Mouse (Mus musculus) bone marrow, adult 2 months (tissue): ENCODE measurements at regions not wholly inside any gene's neighbourhood (a gene's known extent, or its start where the extent isn't known, plus 50 kb on each side); places are given as distances from the start of the nearest gene placed in this dataset.

ENCODE experiments used
- CTCF ChIP-seq: fragments of 200-500 bp; IDR thresholded peaks from 2 replicates; pipeline ENCODE4 v1.5.1; 2011; ENCODE audit warnings: low read length, control low read depth; ENCODE audit not compliant: control insufficient read depth, insufficient read depth
- POLR2A ChIP-seq: fragments of 200-500 bp; IDR thresholded peaks from 2 replicates; pipeline ENCODE4 v1.6.1; 2011; ENCODE audit warnings: low read depth, mild to moderate bottlenecking, control low read depth, low read length, borderline replicate concordance; ENCODE audit not compliant: control insufficient read depth

DNA sequence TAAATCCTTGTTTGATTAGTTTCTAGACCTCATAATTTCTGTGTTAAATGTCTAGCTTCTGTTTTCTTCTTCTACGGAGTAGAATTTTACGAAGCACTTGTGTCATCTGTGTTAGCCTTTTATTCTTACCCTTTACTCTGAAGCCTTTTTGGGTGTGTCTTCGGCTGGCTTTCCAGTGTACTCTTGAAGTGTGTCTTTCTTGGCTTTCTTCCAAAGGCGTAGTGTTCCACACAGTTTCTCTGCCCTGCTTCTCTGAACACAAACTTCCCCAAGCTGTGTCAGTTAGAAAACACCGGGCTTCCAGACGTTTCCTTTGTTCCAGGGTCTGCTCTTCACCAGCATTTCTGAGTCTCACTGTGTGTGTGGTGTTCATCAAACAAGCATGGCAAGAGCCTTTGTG, 152.7 kb downstream of the Lyplal1 start:
- TF ChIP-seq CTCF (no peak), POLR2A (no peak)
